Mouse (Mus musculus) layer of hippocampus, adult 18-20 months (tissue): ENCODE results near the gene Dnajc21. TPM values are rescaled to one million over a fixed set of nuclear protein-coding genes. Genes with fewer than 3 reads are reported as not detected.

Experiments
- DNase-seq, 2 experiments: peaks; one replicate each; pipeline ENCODE4 v3.0.0; 2022; ENCODE audit warnings: low spot score in 2 of 2
- total RNA-seq, 2 experiments: library from RNA; stranded (reverse); gene quantifications; 2 replicates each; pipeline ENCODE4 v1.2.3; 2021

Dnajc21 gene
- total RNA-seq, 2 experiments from 2014 or later, result 23.7 to 26.3 TPM

GRCm38 (mm10) chr15:10441493-10441892, 28.8 kb downstream of the Dnajc21 start:
- no peak for DNase-seq

- no peak for DNase-seq
These were observed 30.4 kb downstream of the Dnajc21 start for GRCm38 (mm10) chr15:10439963-10440362.

GRCm38 (mm10) chr15:10436893-10437292, 33.4 kb downstream of the Dnajc21 start:
- DNase-seq, result no peak

- DNase-seq, result no peak
These were observed 43.6 kb downstream of the Dnajc21 start for GRCm38 (mm10) chr15:10426545-10427266.

- no peak for DNase-seq
These were observed 44.2 kb downstream of the Dnajc21 start for GRCm38 (mm10) chr15:10426124-10426523.

GRCm38 (mm10) chr15:10421785-10422144, 48.6 kb downstream of the Dnajc21 start:
- no peak for DNase-seq

- DNase-seq, result no peak
These were observed 49.1 kb downstream of the Dnajc21 start for GRCm38 (mm10) chr15:10421138-10421784.

GRCm38 (mm10) chr15:10413656-10414055, 56.7 kb downstream of the Dnajc21 start:
- no peak for DNase-seq

GRCm38 (mm10) chr15:10410881-10411280, 59.4 kb downstream of the Dnajc21 start:
- DNase-seq, result peak in 1 of 2 experiments; percentile 28

- DNase-seq, result no peak
These were observed 60.5 kb downstream of the Dnajc21 start for GRCm38 (mm10) chr15:10409842-10410241.

- peak in 1 of 2 experiments; percentile 49 for DNase-seq
These were observed 69.9 kb downstream of the Dnajc21 start for GRCm38 (mm10) chr15:10400415-10400814.

GRCm38 (mm10) chr15:10399795-10400194, 70.5 kb downstream of the Dnajc21 start:
- no peak for DNase-seq

Other genes with a start within 250 kb of the Dnajc21 start
- gene Gm21973, start 145.1 kb downstream of the Dnajc21 start, total RNA-seq, result not detected
- gene Agxt2, start 112.0 kb downstream of the Dnajc21 start, total RNA-seq, result not detected
- gene Brix1, start 15.4 kb upstream of the Dnajc21 start, total RNA-seq, result 10 to 100 TPM; 18.1 to 26.6 TPM
- gene Rad1, start 15.5 kb upstream of the Dnajc21 start, total RNA-seq, result 10 to 100 TPM; 12.5 to 14.5 TPM
- not detected for gene Ttc23l, start 88.2 kb upstream of the Dnajc21 start, total RNA-seq
- gene Rai14, start 244.1 kb upstream of the Dnajc21 start, total RNA-seq, result 1 to 10 TPM; 4.8 to 5.1 TPM